8 mouse cellular contexts compared by ENCODE assay signal in genomic region chr13:67484424-67484811, GRCm38 (mm10). TPM values are rescaled to one million over a fixed set of nuclear protein-coding genes. Genes with fewer than 3 reads are reported as not detected.
DNase-seq lines count a peak whose midpoint lies in the region; ATAC-seq and TF ChIP-seq lines count a peak whose summit lies in the region.

No protein-coding gene starts in this region.

- no peaks in the 10 kb centered on the region; the same call in 1 of the 2 replicates for H3K79me2 ChIP-seq in MEL (ENCODE audit: control insufficient read depth, insufficient read depth, low read length, poor library complexity)

- H3K4me1 ChIP-seq in kidney, embryonic 15.5 days: peaks cover 11% of the 10 kb centered on the region; the same call in 1 of the 2 replicates
- H3K4me1 ChIP-seq in MEL (ENCODE audit: control insufficient read depth in 1 of 2, insufficient read depth in 2 of 2, low read length in 2 of 2): no peaks in the 10 kb centered on the region; a peak in 1 of 4 replicates
- H3K4me1 ChIP-seq in forebrain, embryonic 11.5 days (replicated peaks; ENCODE audit: control insufficient read depth, insufficient read depth, low read length): no peaks in the 10 kb centered on the region
- H3K4me1 ChIP-seq in limb, embryonic 14.5 days (ENCODE audit: control insufficient read depth, insufficient read depth, low read length): peaks cover 4% of the 10 kb centered on the region
- peaks cover 13% of the 10 kb centered on the region for H3K4me1 ChIP-seq in neural tube, embryonic 13.5 days (replicated peaks)

- H3K9me3 ChIP-seq in kidney, embryonic 15.5 days (replicated peaks): no peaks in the 10 kb centered on the region
- H3K9me3 ChIP-seq in MEL (replicated peaks; ENCODE audit: insufficient read depth, low read length): no peaks in the 10 kb centered on the region
- no peaks in the 10 kb centered on the region for H3K9me3 ChIP-seq in forebrain, embryonic 11.5 days (ENCODE audit: control insufficient read depth, low read length)
- 0 out of 2 replicates have a peak, but pooled peaks cover 4% of the 10 kb centered on the region for H3K9me3 ChIP-seq in limb, embryonic 14.5 days (ENCODE audit: control insufficient read depth, low read length)
- H3K9me3 ChIP-seq in neural tube, embryonic 13.5 days: no peaks in the 10 kb centered on the region

- no peak; a peak in 1 of 4 replicates for TF ChIP-seq POLR2A in MEL (IDR thresholded peaks at IDR 0.05; ENCODE audit: control insufficient read depth in 1 of 2, insufficient read depth in 1 of 2, low read depth in 1 of 2, low read length in 2 of 2, poor library complexity in 1 of 2)
- TF ChIP-seq POLR2A in limb, embryonic 14.5 days (IDR thresholded peaks at IDR 0.05; ENCODE audit: borderline replicate concordance, extremely low read depth, insufficient read depth, insufficient read length): no peak

- peak overlapping the region; percentile 71 for H3K4me3 ChIP-seq in kidney, embryonic 15.5 days (replicated peaks)
- peak overlapping the region; percentile 62 to 76 for H3K4me3 ChIP-seq in MEL (ENCODE audit: control insufficient read depth in 1 of 2, insufficient read depth in 1 of 2, low read depth in 2 of 2, low read length in 2 of 2)
- H3K4me3 ChIP-seq in forebrain, embryonic 11.5 days (ENCODE audit: low read depth, low read length): peak overlapping the region; percentile 46
- peak overlapping the region; percentile 65 for H3K4me3 ChIP-seq in limb, embryonic 14.5 days (replicated peaks; ENCODE audit: low read length)
- peak overlapping the region; percentile 59 for H3K4me3 ChIP-seq in neural tube, embryonic 13.5 days

- peaks cover 23% of the 10 kb centered on the region for H3K36me3 ChIP-seq in kidney, embryonic 15.5 days
- H3K36me3 ChIP-seq in MEL (ENCODE audit: control insufficient read depth in 1 of 2, insufficient read depth in 2 of 2, low read length in 2 of 2): peaks cover 0 to 3% of the 10 kb centered on the region in 2 experiments; a peak in 1 of 4 replicates
- H3K36me3 ChIP-seq in forebrain, embryonic 11.5 days (ENCODE audit: control insufficient read depth, insufficient read depth, low read length): peaks cover 3% of the 10 kb centered on the region; the same call in 1 of the 2 replicates
- H3K36me3 ChIP-seq in limb, embryonic 14.5 days (ENCODE audit: control insufficient read depth, insufficient read depth, low read length): peaks cover 6% of the 10 kb centered on the region
- peaks cover 17% of the 10 kb centered on the region for H3K36me3 ChIP-seq in neural tube, embryonic 13.5 days

- no peaks in the 10 kb centered on the region for H3K27me3 ChIP-seq in kidney, embryonic 15.5 days
- H3K27me3 ChIP-seq in MEL (ENCODE audit: control insufficient read depth in 1 of 2, insufficient read depth in 2 of 2, low read length in 2 of 2): no peaks in the 10 kb centered on the region
- H3K27me3 ChIP-seq in forebrain, embryonic 11.5 days (ENCODE audit: control insufficient read depth, insufficient read depth, low read length): no peaks in the 10 kb centered on the region
- H3K27me3 ChIP-seq in limb, embryonic 14.5 days (ENCODE audit: control insufficient read depth, insufficient read depth, low read length): no peaks in the 10 kb centered on the region
- no peaks in the 10 kb centered on the region for H3K27me3 ChIP-seq in neural tube, embryonic 13.5 days

- H3K27ac ChIP-seq in kidney, embryonic 15.5 days: peak overlapping the region; percentile 60; the same call in 1 of the 2 replicates
- H3K27ac ChIP-seq in MEL (ENCODE audit: control insufficient read depth, low read depth, low read length): peak overlapping the region; percentile 30
- no peak overlapping the region for H3K27ac ChIP-seq in forebrain, embryonic 11.5 days (ENCODE audit: low read depth, low read length)
- H3K27ac ChIP-seq in limb, embryonic 14.5 days (replicated peaks; ENCODE audit: low read depth, low read length): peak overlapping the region; percentile 14
- H3K27ac ChIP-seq in neural tube, embryonic 13.5 days (replicated peaks): no peak overlapping the region

- H3K9ac ChIP-seq in kidney, embryonic 15.5 days: peak overlapping the region; percentile 62
- H3K9ac ChIP-seq in MEL (ENCODE audit: control insufficient read depth, low read depth, low read length, poor library complexity, severe bottlenecking): peak overlapping the region; percentile 62
- H3K9ac ChIP-seq in forebrain, embryonic 11.5 days (ENCODE audit: low read length): peak overlapping the region; percentile 53
- peak overlapping the region; percentile 69 for H3K9ac ChIP-seq in limb, embryonic 14.5 days (ENCODE audit: low read depth, low read length, severe bottlenecking)
- peak overlapping the region; percentile 67 for H3K9ac ChIP-seq in neural tube, embryonic 13.5 days

- H3K4me2 ChIP-seq in kidney, embryonic 15.5 days: peak overlapping the region; percentile 71
- peak overlapping the region; percentile 65 for H3K4me2 ChIP-seq in forebrain, embryonic 11.5 days (ENCODE audit: low read depth, low read length, severe bottlenecking)
- H3K4me2 ChIP-seq in limb, embryonic 14.5 days (replicated peaks; ENCODE audit: low read depth, low read length, severe bottlenecking): peak overlapping the region; percentile 62
- H3K4me2 ChIP-seq in neural tube, embryonic 13.5 days: peak overlapping the region; percentile 62

- peak; percentile 50; the same call in 1 of the 2 replicates for ATAC-seq in kidney, embryonic 15.5 days (replicated peaks; ENCODE audit: low FRiP score)
- peak; percentile 69 for ATAC-seq in forebrain, embryonic 11.5 days (replicated peaks; ENCODE audit: low FRiP score)
- peak; percentile 26; the same call in 1 of the 2 replicates for ATAC-seq in limb, embryonic 14.5 days (ENCODE audit: low FRiP score, low read depth)
- peak; percentile 68 for ATAC-seq in neural tube, embryonic 13.5 days (ENCODE audit: low read depth)

- DNase-seq in kidney, adult 9 months: no peak
- DNase-seq in MEL (ENCODE audit: low read depth, low spot score): no peak
- DNase-seq in forebrain, embryonic 11.5 days (ENCODE audit: low spot score): no peak
- DNase-seq in limb, embryonic 14.5 days (ENCODE audit: low spot score): no peak
- DNase-seq in gastrocnemius, postnatal 36 days: no peak
- no peak for DNase-seq in cerebellum, adult 11-12 months

- intact Hi-C loops in gastrocnemius, postnatal 36 days (cut with DNase I): loop anchor here (5.0 kb wide), 1 partner anchor 37 kb away; no protein-coding TSS in a partner anchor

- no peak for TF ChIP-seq EP300 in MEL (IDR thresholded peaks at IDR 0.05; ENCODE audit: low read depth in 1 of 2, low read length in 2 of 2)

- no peak for TF ChIP-seq RAD21 in MEL (IDR thresholded peaks at IDR 0.05; ENCODE audit: low read depth, low read length)

- no peak for TF ChIP-seq CTCF in MEL (IDR thresholded peaks at IDR 0.05 in 2 of 3, conservative IDR thresholded peaks at IDR 0.05 in 1 of 3; ENCODE audit: control insufficient read depth in 1 of 3, insufficient read depth in 1 of 3, low read depth in 2 of 3, low read length in 3 of 3, poor library complexity in 1 of 3, severe bottlenecking in 1 of 3)

- 44% methylated on average over 8 of the region's 8 CpGs for WGBS in kidney, embryonic 15.5 days
- 43% methylated on average over 8 of the region's 8 CpGs for WGBS in forebrain, embryonic 11.5 days
- WGBS in limb, embryonic 14.5 days: 34% methylated on average over 8 of the region's 8 CpGs
- WGBS in neural tube, embryonic 13.5 days: 46% methylated on average over 8 of the region's 8 CpGs

RNA-seq across cellular contexts. Expression of gene Zfp874b, which starts 0.4 kb away (rescaled TPM):
- polyA plus RNA-seq in kidney, embryonic 15.5 days (2015; fragmentation: Nextera tagmentation; extraction: Ambion mirVana): 2.4 and 2.8 TPM in 2 replicates
- total RNA-seq in MEL (2012; rRNA removed): 4.4 and 4.9 TPM in 2 replicates
- 1 to 10 TPM in 1 of 2 experiments, not detected in 1; 3.5 TPM for polyA plus RNA-seq in MEL (2012; ENCODE audit: insufficient read depth in 1 of 2, insufficient read length in 2 of 2, low read depth in 1 of 2, low replicate concordance in 2 of 2, missing spikeins in 1 of 2)
- polyA plus RNA-seq in forebrain, embryonic 11.5 days (2014; fragmentation: Nextera tagmentation; extraction: Ambion mirVana): 0.79 and 0.84 TPM in 2 replicates
- polyA plus RNA-seq in limb, embryonic 14.5 days (2012; rRNA removed): 3.9 and 4.3 TPM in 2 replicates
- 2.6 and 3.3 TPM in 2 replicates for polyA plus RNA-seq in limb, embryonic 14.5 days (2014; fragmentation: Nextera tagmentation; extraction: Ambion mirVana)
- 2.5 TPM in 2 replicates for polyA plus RNA-seq in neural tube, embryonic 13.5 days (2015; fragmentation: Nextera tagmentation; extraction: Ambion mirVana)
- 10 to 100 TPM; 10.5 to 11.9 TPM for total RNA-seq in gastrocnemius, postnatal 36 days (2021)

RNA-seq across cellular contexts. Expression of gene Zfp58, which starts 15.9 kb away (rescaled TPM):
- polyA plus RNA-seq in kidney, embryonic 15.5 days (2015; fragmentation: Nextera tagmentation; extraction: Ambion mirVana): 15.7 and 16.1 TPM in 2 replicates
- total RNA-seq in MEL (2012; rRNA removed): 3.5 and 4.8 TPM in 2 replicates
- 1 to 10 TPM in 1 of 2 experiments, not detected in 1; 3.2 TPM for polyA plus RNA-seq in MEL (2012; ENCODE audit: insufficient read depth in 1 of 2, insufficient read length in 2 of 2, low read depth in 1 of 2, low replicate concordance in 2 of 2, missing spikeins in 1 of 2)
- 14.3 and 15.3 TPM in 2 replicates for polyA plus RNA-seq in forebrain, embryonic 11.5 days (2014; fragmentation: Nextera tagmentation; extraction: Ambion mirVana)
- polyA plus RNA-seq in limb, embryonic 14.5 days (2012; rRNA removed): 4.9 and 7.7 TPM in 2 replicates
- 15.1 and 15.3 TPM in 2 replicates for polyA plus RNA-seq in limb, embryonic 14.5 days (2014; fragmentation: Nextera tagmentation; extraction: Ambion mirVana)
- 12.8 and 14.2 TPM in 2 replicates for polyA plus RNA-seq in neural tube, embryonic 13.5 days (2015; fragmentation: Nextera tagmentation; extraction: Ambion mirVana)
- 1 to 10 TPM; 2.5 to 3.8 TPM for total RNA-seq in gastrocnemius, postnatal 36 days (2021)

RNA-seq across cellular contexts. Expression of gene Zfp874a, which starts 33.0 kb away (rescaled TPM):
- polyA plus RNA-seq in kidney, embryonic 15.5 days (2015; fragmentation: Nextera tagmentation; extraction: Ambion mirVana): 8.9 and 9.9 TPM in 2 replicates
- 4.8 and 6.1 TPM in 2 replicates for total RNA-seq in MEL (2012; rRNA removed)
- polyA plus RNA-seq in MEL (2012; ENCODE audit: insufficient read depth in 1 of 2, insufficient read length in 2 of 2, low read depth in 1 of 2, low replicate concordance in 2 of 2, missing spikeins in 1 of 2): 1 to 10 TPM in 1 of 2 experiments, not detected in 1; 4.1 TPM
- 5.2 and 6.0 TPM in 2 replicates for polyA plus RNA-seq in forebrain, embryonic 11.5 days (2014; fragmentation: Nextera tagmentation; extraction: Ambion mirVana)
- polyA plus RNA-seq in limb, embryonic 14.5 days (2012; rRNA removed): 3.8 and 5.5 TPM in 2 replicates
- polyA plus RNA-seq in limb, embryonic 14.5 days (2014; fragmentation: Nextera tagmentation; extraction: Ambion mirVana): 9.9 and 10.8 TPM in 2 replicates
- 5.6 and 6.5 TPM in 2 replicates for polyA plus RNA-seq in neural tube, embryonic 13.5 days (2015; fragmentation: Nextera tagmentation; extraction: Ambion mirVana)
- 1 to 10 TPM; 4.8 to 5.2 TPM for total RNA-seq in gastrocnemius, postnatal 36 days (2021)

RNA-seq across cellular contexts. Expression of gene Gm26965, which starts 41.5 kb away (rescaled TPM):
- polyA plus RNA-seq in kidney, embryonic 15.5 days (2015; fragmentation: Nextera tagmentation; extraction: Ambion mirVana): not detected in 2 replicates
- total RNA-seq in MEL (2012; rRNA removed): not detected in 2 replicates
- not detected for polyA plus RNA-seq in MEL (2012; ENCODE audit: insufficient read depth in 1 of 2, insufficient read length in 2 of 2, low read depth in 1 of 2, low replicate concordance in 2 of 2, missing spikeins in 1 of 2)
- polyA plus RNA-seq in forebrain, embryonic 11.5 days (2014; fragmentation: Nextera tagmentation; extraction: Ambion mirVana): 0.19 TPM in 1 of 2 replicates, not detected in the other
- not detected in 2 replicates for polyA plus RNA-seq in limb, embryonic 14.5 days (2012; rRNA removed)
- not detected in 2 replicates for polyA plus RNA-seq in limb, embryonic 14.5 days (2014; fragmentation: Nextera tagmentation; extraction: Ambion mirVana)
- not detected in 2 replicates for polyA plus RNA-seq in neural tube, embryonic 13.5 days (2015; fragmentation: Nextera tagmentation; extraction: Ambion mirVana)
- not detected for total RNA-seq in gastrocnemius, postnatal 36 days (2021)

RNA-seq across cellular contexts. Expression of gene Zfp87, which starts 41.6 kb away (rescaled TPM):
- 25.6 and 26.1 TPM in 2 replicates for polyA plus RNA-seq in kidney, embryonic 15.5 days (2015; fragmentation: Nextera tagmentation; extraction: Ambion mirVana)
- 17.8 and 28.4 TPM in 2 replicates for total RNA-seq in MEL (2012; rRNA removed)
- polyA plus RNA-seq in MEL (2012; ENCODE audit: insufficient read depth in 1 of 2, insufficient read length in 2 of 2, low read depth in 1 of 2, low replicate concordance in 2 of 2, missing spikeins in 1 of 2): 10 to 100 TPM in 1 of 2 experiments, not detected in 1; 11.7 TPM
- 27.3 and 29.5 TPM in 2 replicates for polyA plus RNA-seq in forebrain, embryonic 11.5 days (2014; fragmentation: Nextera tagmentation; extraction: Ambion mirVana)
- polyA plus RNA-seq in limb, embryonic 14.5 days (2012; rRNA removed): 15.3 and 15.4 TPM in 2 replicates
- polyA plus RNA-seq in limb, embryonic 14.5 days (2014; fragmentation: Nextera tagmentation; extraction: Ambion mirVana): 26.7 and 27.0 TPM in 2 replicates
- 31.8 and 33.5 TPM in 2 replicates for polyA plus RNA-seq in neural tube, embryonic 13.5 days (2015; fragmentation: Nextera tagmentation; extraction: Ambion mirVana)
- total RNA-seq in gastrocnemius, postnatal 36 days (2021): 1 to 10 TPM; 3.8 to 4.2 TPM

Comparison
In these comparisons a context has a peak if more than half of its experiments do, and no peak if none do; other contexts are left out.
1. H3K27ac ChIP-seq: peak in kidney, embryonic 15.5 days (single experiment), MEL (single experiment) and limb, embryonic 14.5 days (single experiment); none in forebrain, embryonic 11.5 days (single experiment) and neural tube, embryonic 13.5 days (single experiment).
2. Peak in every context shown above with its lines, with median percentiles within 50 percentile points of each other: ATAC-seq, H3K4me2 ChIP-seq, H3K4me3 ChIP-seq and H3K9ac ChIP-seq.